8 mouse cellular contexts compared by ENCODE assay signal in the genomic region with DNA sequence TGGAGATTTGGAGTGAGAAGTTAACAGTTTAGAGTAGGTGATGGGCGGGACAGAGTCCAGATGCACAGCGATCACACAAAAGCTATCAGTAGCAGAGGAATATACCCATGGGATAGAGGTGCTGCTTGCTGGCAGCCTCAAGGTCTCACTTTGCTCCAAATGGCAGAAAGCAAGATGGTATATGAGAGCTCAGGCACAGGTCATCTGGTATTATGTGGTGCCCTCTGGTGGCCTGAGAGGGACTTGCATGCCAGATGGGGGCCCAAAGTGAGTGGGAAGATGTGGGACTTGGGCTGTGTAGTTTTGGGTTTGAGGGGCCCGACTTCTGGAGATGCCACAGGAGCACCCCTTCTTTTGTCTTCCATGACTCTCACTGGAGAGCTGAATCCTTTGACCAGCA.
DNase-seq lines count a peak whose midpoint lies in the region; ATAC-seq lines count a peak whose summit lies in the region.

No protein-coding gene starts in this region.

- no peak for ATAC-seq in CD4-positive, CD25-positive, alpha-beta regulatory T cell, adult 4 months

- peak; percentile 50 for DNase-seq in CD4-positive, CD25-positive, alpha-beta regulatory T cell, adult 2 months (ENCODE audit: low read depth, low spot score)
- DNase-seq in adrenal gland, adult 18-20 months (ENCODE audit: low spot score in 2 of 2) = peak; percentile 74 to 78
- peak; percentile 79 for DNase-seq in embryo, embryonic 10 days (ENCODE audit: low spot score)
- DNase-seq in heart, adult 8-10 months (ENCODE audit: low spot score) = peak; percentile 35
- peak; percentile 71 for DNase-seq in layer of hippocampus, adult 11-12 months (ENCODE audit: low spot score)
- DNase-seq in lung, postnatal 25 days (ENCODE audit: low spot score) = peak; percentile 15
- DNase-seq in skeletal muscle tissue, adult 2 months (ENCODE audit: low read depth, low spot score) = peak; percentile 20

Comparison
In these comparisons a context has a peak if more than half of its experiments do, and no peak if none do; other contexts are left out.
1. DNase-seq: peak in every context shown above with its lines; median percentile 79 in embryo, embryonic 10 days; 76 in adrenal gland, adult 18-20 months; 71 in layer of hippocampus, adult 11-12 months; 50 in CD4-positive, CD25-positive, alpha-beta regulatory T cell, adult 2 months; 35 in heart, adult 8-10 months; 20 in skeletal muscle tissue, adult 2 months; 15 in lung, postnatal 25 days.